Mouse (Mus musculus): ENCODE measurements around the gene Plcb1.

- TF ChIP-seq POLR2A (IDR thresholded peaks at IDR 0.05; ENCODE audit: low read depth, low read length) (no peak), CTCF (IDR thresholded peaks at IDR 0.05; ENCODE audit: borderline replicate concordance, insufficient read depth, low read length) (no peak)
Observed at GRCm38 (mm10) chr2:135114501-135115128, 328.7 kb downstream of the Plcb1 start.
